Mouse (Mus musculus) urinary bladder, postnatal 4 days (tissue): ENCODE measurements around the gene Abtb1.

Experiments used
- DNase-seq, 2 experiments: peaks; one replicate each; pipeline ENCODE4 v3.0.0; 2021 to 2022; ENCODE audit warnings: low spot score in 2 of 2

Gene Abtb1

GRCm38 (mm10) chr6:88841781-88842689 lies at the start of gene Abtb1:
Gene Abtb1 (minus strand): TSS chr6:88841984.
- DNase-seq: peak; percentile 99 to 100

GRCm38 (mm10) chr6:88890832-88891231 lies 49.0 kb upstream of the Abtb1 start:
- DNase-seq: no peak

DNA sequence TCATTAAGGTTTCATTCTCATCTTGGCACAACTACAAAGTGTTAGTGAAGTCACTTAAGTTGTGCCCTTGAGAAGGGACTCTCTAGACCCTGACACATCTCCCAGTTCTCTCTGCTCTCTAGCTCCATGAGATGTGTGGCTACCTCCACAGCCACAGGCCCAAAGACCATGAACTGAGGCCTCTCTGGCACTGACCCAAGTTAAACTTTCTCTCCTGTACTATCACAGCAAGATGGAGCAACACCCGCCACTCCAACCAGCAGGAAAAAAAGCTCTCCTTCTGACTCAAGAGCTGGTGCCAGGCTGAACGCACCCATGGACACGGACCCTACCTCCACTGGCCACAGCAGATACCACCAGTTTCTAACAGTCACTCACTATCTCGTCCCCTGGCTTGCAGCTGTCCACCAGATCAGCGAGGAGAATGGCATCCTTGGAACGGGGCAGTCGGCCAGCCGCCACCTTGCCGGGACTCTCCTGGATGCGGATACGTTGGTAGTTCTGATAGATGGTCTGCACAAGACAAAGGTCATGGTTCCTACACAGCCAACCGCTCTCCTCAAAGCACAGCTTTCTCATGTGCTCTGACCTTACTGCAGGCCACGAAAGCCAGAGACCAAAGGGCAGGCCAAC lies 47.7 kb upstream of the Abtb1 start:
- no peak for DNase-seq

DNA sequence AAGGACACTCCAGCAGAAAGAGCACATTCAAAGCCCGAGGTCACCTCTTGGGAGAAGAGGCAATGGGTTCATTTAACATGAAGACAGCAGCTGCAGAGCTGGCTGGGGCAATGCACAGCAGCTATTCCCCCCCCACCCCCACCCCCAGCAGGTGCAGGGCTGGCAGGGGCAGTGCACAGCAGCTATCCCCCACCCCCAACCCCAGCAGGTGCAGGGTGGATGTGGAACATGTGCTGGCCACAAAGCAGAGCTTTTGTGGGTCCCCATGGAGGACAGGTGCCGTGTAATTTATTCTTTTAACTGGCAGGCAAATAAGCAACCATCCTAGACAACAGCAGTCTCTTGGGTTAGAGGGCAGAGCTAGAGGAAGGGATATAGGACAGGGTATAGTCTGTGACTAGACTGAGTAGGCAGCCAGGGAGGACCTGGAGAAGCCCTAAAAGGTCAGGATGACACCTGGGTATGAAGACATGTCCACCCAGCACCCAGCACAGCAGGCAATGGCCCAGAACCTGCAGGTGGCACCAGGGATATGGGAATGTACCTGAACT lies 44.7 kb upstream of the Abtb1 start:
- no peak for DNase-seq

DNA sequence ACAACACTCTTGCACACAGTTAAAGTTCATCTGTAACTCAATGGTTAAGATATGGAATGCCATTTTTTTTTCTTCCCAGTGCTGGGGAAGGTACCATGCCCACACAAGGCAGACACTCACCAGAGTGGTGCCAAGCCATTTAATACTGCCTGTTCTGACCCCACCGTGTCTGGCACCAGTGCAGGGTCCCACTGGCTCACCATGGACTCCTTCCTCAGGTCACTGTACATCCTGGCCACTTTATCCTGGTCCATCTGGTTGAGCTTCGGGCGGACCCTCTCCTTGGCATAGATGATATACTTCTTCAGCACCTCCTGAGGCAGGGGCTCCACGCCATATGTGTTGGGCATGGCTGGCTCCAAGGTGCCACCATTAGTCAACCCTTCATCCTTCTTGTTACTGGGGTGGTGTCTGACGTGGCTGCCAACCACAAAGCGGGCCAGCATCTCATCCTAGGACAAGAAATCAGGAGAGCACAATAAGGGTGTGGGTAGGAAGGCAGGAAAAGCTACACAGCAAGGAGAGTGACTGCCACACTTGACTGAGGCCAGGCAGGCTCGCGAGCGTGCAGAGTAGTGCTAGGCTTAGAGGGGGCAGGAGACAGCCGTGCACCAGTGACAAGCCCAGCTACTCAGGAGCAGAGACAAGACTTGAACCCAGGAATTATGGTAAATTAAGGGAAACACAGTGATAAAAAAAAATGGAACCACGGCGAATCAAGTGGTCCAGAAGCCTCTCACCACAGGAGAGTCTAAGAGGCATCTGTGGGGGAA lies 44.0 kb upstream of the Abtb1 start:
- DNase-seq: no peak

DNA sequence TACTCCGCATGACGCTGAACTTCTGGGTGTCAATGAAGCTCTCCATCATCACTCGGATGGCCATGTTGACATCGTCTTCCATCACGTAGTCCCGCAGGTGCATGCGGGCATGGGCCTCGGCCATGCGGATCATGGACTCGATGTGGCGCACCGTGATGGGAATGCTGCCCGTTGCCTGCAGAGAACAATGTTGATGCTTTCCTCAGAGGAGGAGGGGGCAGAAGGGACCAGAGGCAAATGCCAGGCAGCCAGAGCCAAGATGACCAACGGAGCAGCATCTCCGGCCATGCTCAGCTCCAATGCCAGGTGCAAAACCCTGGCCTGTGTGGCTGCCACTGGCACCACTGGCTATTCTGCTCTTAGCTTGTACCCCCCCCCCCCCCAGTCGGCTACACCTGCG lies 42.9 kb upstream of the Abtb1 start:
- no peak for DNase-seq

GRCm38 (mm10) chr6:88884195-88884594 lies 42.4 kb upstream of the Abtb1 start:
- no peak for DNase-seq

DNA sequence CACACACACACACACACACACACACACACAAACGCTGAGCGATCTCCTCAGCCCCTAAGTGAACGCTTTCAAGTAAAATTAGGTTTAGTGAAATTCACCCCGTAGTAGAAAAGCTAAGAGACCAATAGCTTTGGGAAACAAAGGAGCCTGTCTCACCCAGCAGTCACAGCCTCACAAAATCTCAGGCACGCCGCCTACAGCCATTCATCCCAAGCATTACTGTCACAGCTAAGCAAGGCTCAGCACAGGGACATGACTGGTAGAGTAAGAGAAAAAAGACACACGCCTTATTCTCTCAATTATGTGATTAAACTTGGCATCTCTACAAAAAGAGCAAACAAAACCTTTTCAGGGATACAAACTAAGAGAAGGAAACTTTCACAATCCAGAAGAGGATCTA lies 39.5 kb upstream of the Abtb1 start:
- no peak for DNase-seq

- no peak for DNase-seq
Observed at GRCm38 (mm10) chr6:88879471-88879870, 37.7 kb upstream of the Abtb1 start.

DNA sequence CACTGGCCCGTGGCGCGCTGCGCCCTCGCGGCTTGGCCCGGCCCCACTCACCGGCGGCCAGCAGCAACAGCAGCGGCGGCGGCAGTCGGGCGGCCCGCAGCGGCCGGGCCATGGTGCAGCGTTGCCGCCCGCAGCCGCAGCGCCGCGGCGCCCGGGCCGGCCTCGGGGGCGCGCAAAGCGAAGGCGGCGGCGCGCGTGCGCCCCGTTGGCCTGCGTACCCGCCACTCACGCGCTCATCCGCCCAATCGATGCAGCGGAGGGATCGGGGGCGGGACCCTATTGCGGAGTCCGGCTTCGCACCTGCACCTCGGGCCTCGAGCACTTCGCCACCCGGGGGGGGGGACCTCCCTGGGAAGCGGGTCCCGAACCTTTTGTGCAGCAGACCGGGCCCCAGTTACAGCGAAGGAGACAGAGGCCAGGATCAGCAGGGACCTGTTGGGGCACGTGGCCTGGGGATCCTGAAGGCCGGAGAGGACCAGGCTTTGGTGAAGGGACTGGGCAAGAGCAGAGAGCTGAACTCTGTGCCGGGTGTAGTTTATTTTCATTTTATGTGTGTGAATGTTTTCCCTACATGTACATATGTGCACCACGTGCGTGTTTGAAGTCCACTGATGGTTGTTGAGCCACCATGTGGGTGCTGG lies 33.2 kb upstream of the Abtb1 start, which contains the start of gene Podxl2:
Podxl2 (minus strand) TSS at position 177 of the 641 bp plus-strand sequence.
- peak; percentile 71 to 78 for DNase-seq

GRCm38 (mm10) chr6:88873965-88874867 lies 32.4 kb upstream of the Abtb1 start:
- DNase-seq: no peak

- no peak for DNase-seq
Observed at GRCm38 (mm10) chr6:88872811-88873210, 31.0 kb upstream of the Abtb1 start.

GRCm38 (mm10) chr6:88871546-88871945 lies 29.8 kb upstream of the Abtb1 start:
- no peak for DNase-seq

GRCm38 (mm10) chr6:88870594-88870993 lies 28.8 kb upstream of the Abtb1 start:
- DNase-seq: no peak

- DNase-seq: no peak
Observed at GRCm38 (mm10) chr6:88869459-88869858, 27.7 kb upstream of the Abtb1 start.

GRCm38 (mm10) chr6:88865704-88866103 lies 23.9 kb upstream of the Abtb1 start:
- DNase-seq: no peak

DNA sequence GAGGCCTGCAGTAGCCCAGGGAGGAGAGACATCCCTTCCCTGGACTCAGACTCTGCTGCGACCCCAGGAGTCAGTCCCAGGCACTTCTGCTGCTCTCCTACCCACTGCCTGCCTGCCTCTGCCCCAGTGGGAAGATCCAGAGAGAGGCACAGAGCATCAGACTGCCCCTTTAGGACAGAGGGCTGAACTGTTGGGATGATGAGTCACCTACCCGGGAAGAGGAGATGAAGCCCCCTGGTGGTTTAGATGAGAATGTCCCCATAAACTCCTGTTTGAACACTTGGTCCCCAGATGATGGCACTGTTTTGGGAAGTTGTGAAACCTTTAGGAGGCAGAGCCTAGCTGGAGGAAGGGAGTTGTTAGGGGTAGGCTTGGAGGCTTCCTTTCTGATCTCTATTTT lies 19.1 kb upstream of the Abtb1 start:
- DNase-seq: no peak

DNA sequence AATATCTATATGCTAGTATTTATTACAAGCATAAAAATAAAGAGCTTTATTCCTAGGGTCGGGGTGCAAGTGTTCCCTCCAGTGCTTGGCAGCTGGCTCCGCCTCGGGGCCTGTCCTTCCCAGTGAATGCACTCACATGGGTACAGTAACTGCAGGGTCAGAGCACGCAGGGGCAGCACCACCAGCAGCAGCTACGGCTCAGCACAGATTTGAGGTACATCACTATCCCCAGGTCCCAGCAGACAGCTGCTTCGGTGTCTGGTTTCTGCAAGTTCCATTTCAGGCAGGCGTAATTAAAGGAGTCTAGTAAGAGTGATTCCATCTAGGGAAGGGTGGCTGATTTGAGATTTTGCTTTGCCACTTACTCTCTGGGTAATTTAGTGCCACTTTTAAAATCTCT lies 16.6 kb upstream of the Abtb1 start:
- no peak for DNase-seq

- DNase-seq: no peak
Observed at GRCm38 (mm10) chr6:88857830-88858229, 16.0 kb upstream of the Abtb1 start.

DNA sequence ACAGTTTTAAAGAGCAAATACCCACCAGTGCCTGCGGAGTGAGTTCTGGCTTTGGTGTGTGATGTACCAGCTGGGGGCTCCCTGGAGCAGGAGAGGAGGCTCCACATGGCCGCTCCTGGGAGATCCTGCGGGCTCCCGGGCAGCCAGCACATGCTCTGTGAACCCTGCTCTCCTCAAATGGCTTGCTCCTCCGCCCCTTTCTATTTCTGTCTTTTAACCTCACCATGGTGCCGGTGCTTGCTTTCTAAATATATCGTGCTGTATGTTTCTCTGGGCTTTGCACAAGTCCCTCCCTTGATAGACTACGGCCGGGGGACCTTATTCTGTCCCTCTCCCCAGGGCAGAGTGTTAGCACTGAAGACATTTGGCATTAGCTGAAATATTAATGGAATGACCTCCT lies 15.5 kb upstream of the Abtb1 start:
- DNase-seq: no peak
